Mouse (Mus musculus) midbrain, postnatal 0 days (tissue): ENCODE measurements at regions not wholly inside any gene's neighbourhood (a gene's known extent, or its start where the extent isn't known, plus 50 kb on each side); places are given as distances from the start of the nearest gene placed in this dataset.

ENCODE experiments used
- ATAC-seq: fragments of 200-750 bp; cut with Nextera tagmentation; 2 replicates; pipeline ENCODE4 v1.8.0; 2017; ENCODE audit warnings: moderate number of reproducible peaks, mild to moderate bottlenecking, moderate TSS enrichment, moderate library complexity; ENCODE audit not compliant: low FRiP score
- DNase-seq: peaks from one replicate; pipeline ENCODE4 v3.0.0-alpha.2; 2015; ENCODE audit warnings: low spot score
- H3K27ac ChIP-seq: fragments of 300-500 bp; sonication (generic); 2 replicates; pipeline ENCODE4 v1.5.1; 2014; ENCODE audit warnings: low read depth, mild to moderate bottlenecking, low read length, mixed read lengths
- H3K27me3 ChIP-seq: fragments of 300-500 bp; sonication (generic); 2 replicates; pipeline ENCODE4 v1.6.1; 2014; ENCODE audit warnings: low read length, control low read depth, mixed read lengths; ENCODE audit not compliant: insufficient read depth
- H3K36me3 ChIP-seq: fragments of 300-500 bp; sonication (generic); 2 replicates; pipeline ENCODE4 v1.6.1; 2014; ENCODE audit warnings: low read length, control low read depth, mixed read lengths; ENCODE audit not compliant: insufficient read depth
- H3K4me1 ChIP-seq: fragments of 300-500 bp; sonication (generic); 2 replicates; pipeline ENCODE4 v1.6.1; 2014; ENCODE audit warnings: mild to moderate bottlenecking, control low read depth, antibody characterized with exemption, low read length, mixed read lengths; ENCODE audit not compliant: insufficient read depth
- H3K4me2 ChIP-seq: fragments of 300-500 bp; sonication (generic); 2 replicates; pipeline ENCODE4 v1.6.1; 2014; ENCODE audit warnings: low read depth, mild to moderate bottlenecking, low read length, mixed read lengths; ENCODE audit not compliant: poor library complexity, severe bottlenecking
- H3K4me3 ChIP-seq: fragments of 300-500 bp; sonication (generic); 2 replicates; pipeline ENCODE4 v1.5.1; 2014; ENCODE audit warnings: low read depth, mild to moderate bottlenecking, low read length, moderate library complexity
- H3K9ac ChIP-seq: fragments of 300-500 bp; sonication (generic); replicated peaks from 2 replicates; pipeline ENCODE4 v1.6.1; 2014; ENCODE audit warnings: mild to moderate bottlenecking, low read length, moderate library complexity, mixed read lengths; ENCODE audit not compliant: poor library complexity, severe bottlenecking
- H3K9me3 ChIP-seq: fragments of 300-500 bp; sonication (generic); 2 replicates; pipeline ENCODE4 v1.6.1; 2016; ENCODE audit warnings: low read length, control low read depth
- CTCF ChIP-seq: IDR thresholded peaks from 2 replicates; pipeline ENCODE4 v1.5.1; 2016; ENCODE audit warnings: antibody characterized with exemption, mild to moderate bottlenecking
- WGBS: fragments of 180-500 bp; shearing (Covaris S2); extraction: QIAGEN DNeasy Blood & Tissue Kit; methylation state at CpG from one replicate; pipeline ENCODE4 v1.1.7; 2014; 5-methylcytosine and 5-hydroxymethylcytosine counted together

DNA sequence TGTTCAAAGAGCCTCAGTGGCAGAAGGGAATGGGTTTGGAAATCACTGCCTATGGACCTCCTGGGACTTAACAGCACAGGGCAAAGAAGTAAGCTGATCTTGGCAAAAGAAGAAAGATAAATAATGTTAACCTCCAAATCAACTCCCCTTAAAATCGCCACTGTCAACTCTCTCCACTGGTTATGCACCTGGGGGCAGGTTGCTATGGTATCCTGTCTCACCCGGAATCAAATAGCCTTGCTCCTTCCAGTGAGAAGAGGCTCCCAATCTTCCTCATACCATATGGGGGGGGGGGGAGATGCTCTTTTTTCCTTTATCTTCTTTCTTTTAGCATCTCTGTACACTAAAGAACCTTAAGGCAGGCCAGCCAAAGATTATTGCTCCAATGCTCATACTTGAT lies 135.2 kb upstream of the Klf7 start:
- WGBS, result 21% methylated on average over 2 of the region's 2 CpGs
- no peak for DNase-seq
- no peak for ATAC-seq

DNA sequence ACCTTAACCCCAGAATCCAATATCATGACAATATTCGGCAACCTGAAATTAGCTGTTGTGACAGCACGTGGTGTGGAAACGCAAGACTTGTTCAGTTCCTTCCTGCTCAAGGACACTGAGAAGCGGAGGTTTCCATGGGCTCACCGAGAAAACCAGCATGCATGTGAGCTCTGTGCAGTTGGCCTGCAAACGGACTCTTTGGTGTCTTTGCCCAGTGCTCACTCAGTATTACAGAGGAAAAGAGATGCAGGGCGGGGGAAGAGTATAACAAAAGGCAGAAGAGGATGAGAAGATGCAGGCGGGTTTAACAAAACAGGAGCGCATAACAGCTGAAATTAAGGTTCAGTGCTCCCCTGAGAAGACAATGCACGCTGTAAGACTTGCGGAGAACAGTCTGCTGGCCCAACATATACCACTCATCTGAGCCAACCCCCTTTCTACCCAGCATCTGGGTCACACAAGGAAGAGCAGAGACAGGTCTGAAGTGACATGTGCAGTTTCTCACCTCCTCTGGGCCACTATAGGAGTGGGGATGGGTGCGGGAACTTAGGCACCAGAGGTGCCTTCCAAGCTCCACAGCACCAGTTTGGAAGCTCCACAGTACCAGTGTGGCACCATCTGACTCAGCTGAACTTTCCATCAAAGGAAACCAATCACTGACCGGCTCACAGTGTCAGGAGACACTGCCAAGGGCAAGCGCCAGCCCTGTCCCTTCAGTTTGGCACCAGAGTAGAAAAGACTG lies 133.6 kb upstream of the Klf7 start:
- H3K36me3 ChIP-seq, result no peaks in the 10 kb centered on the region
- H3K9ac ChIP-seq, result no peak overlapping the region
- H3K4me3 ChIP-seq, result no peak overlapping the region
- peak; percentile 68 for ATAC-seq
- H3K4me1 ChIP-seq, result peaks cover 11% of the 10 kb centered on the region; the same call in 1 of the 2 replicates
- DNase-seq, result peak; percentile 64
- H3K27ac ChIP-seq, result no peak overlapping the region; the same call in 1 of the 2 replicates
- WGBS, result 54% methylated on average over 14 of the region's 14 CpGs
- no peaks in the 10 kb centered on the region for H3K9me3 ChIP-seq
- H3K4me2 ChIP-seq, result no peak overlapping the region
- no peaks in the 10 kb centered on the region for H3K27me3 ChIP-seq
- no peak for TF ChIP-seq CTCF

More for the DNA sequence above, 135.2 kb upstream of the Klf7 start:
- TF ChIP-seq CTCF, result no peak
- Histone ChIP-seq H3K9me3 (no peaks in the 10 kb centered on the region), H3K4me2 (no peak overlapping the region), H3K4me3 (no peak overlapping the region), H3K36me3 (no peaks in the 10 kb centered on the region), H3K27ac (no peak overlapping the region), H3K4me1 (peaks cover 11% of the 10 kb centered on the region; the same call in 1 of the 2 replicates), H3K27me3 (no peaks in the 10 kb centered on the region), H3K9ac (no peak overlapping the region)

DNA sequence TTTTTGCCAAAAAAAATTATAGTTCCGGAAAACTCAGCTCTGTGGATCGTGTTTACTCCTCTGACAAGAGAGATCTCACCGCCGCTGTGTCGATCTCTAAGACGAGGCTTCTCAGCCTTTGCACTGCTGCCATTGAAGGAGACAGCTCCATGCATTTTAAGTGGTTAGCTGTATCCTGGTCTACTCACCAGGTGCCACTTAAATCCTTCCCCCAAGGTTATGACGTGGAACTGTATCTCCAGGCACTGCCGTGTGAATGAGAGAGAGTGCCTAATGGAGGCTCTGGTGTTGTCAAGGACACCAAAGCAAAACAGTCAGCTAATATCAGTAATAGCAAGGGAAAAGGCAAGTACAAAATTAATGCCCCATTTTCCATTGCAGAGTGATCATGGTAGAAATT lies 132.6 kb upstream of the Klf7 start:
- H3K27ac ChIP-seq, result no peak overlapping the region
- peak; percentile 19 for DNase-seq
- peaks cover 11% of the 10 kb centered on the region; the same call in 1 of the 2 replicates for H3K4me1 ChIP-seq
- no peak for TF ChIP-seq CTCF
- H3K9ac ChIP-seq, result no peak overlapping the region
- no peaks in the 10 kb centered on the region for H3K36me3 ChIP-seq
- H3K27me3 ChIP-seq, result no peaks in the 10 kb centered on the region
- 53% methylated on average over 8 of the region's 8 CpGs for WGBS
- H3K9me3 ChIP-seq, result no peaks in the 10 kb centered on the region
- no peak for ATAC-seq
- no peak overlapping the region for H3K4me3 ChIP-seq
- no peak overlapping the region for H3K4me2 ChIP-seq

GRCm38 (mm10) chr1:64253996-64254395 lies 131.9 kb upstream of the Klf7 start:
- Histone ChIP-seq H3K36me3 (no peaks in the 10 kb centered on the region), H3K4me2 (no peak overlapping the region), H3K4me3 (no peak overlapping the region), H3K4me1 (peaks cover 11% of the 10 kb centered on the region; the same call in 1 of the 2 replicates), H3K9ac (no peak overlapping the region), H3K9me3 (no peaks in the 10 kb centered on the region), H3K27ac (no peak overlapping the region), H3K27me3 (no peaks in the 10 kb centered on the region)
- 48% methylated on average over 8 of the region's 8 CpGs for WGBS
- ATAC-seq (no peak), DNase-seq (peak; percentile 19)
- TF ChIP-seq CTCF, result no peak

DNA sequence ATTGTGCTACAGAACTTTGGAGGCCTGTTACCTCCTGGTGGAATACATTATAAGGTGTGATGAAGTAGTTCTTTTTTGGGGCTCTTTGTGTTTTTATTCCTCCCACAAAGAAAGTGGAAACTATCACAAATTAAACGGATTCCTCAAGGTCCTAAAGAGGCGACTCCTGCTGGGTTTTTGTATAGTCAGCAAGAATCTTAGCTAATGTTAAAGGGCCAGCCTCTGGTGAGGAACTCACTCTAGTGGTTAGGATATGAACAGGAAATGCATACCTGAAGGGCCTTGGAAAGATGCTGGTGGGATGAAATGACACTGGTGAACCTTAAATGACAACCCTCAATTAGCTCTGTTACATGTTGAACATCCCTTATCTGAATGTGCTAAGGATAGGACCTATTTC lies 120.3 kb upstream of the Klf7 start:
- ATAC-seq (no peak), DNase-seq (no peak)
- no peak for TF ChIP-seq CTCF
- no peak overlapping the region for H3K9ac ChIP-seq
- no peaks in the 10 kb centered on the region for H3K9me3 ChIP-seq
- no peaks in the 10 kb centered on the region for H3K4me1 ChIP-seq
- H3K27ac ChIP-seq, result no peak overlapping the region
- no peak overlapping the region for H3K4me2 ChIP-seq
- no peak overlapping the region for H3K4me3 ChIP-seq
- WGBS, result 47% methylated on average over 2 of the region's 2 CpGs
- no peaks in the 10 kb centered on the region for H3K27me3 ChIP-seq
- H3K36me3 ChIP-seq, result no peaks in the 10 kb centered on the region

GRCm38 (mm10) chr1:64229654-64230053 lies 107.6 kb upstream of the Klf7 start:
- Histone ChIP-seq H3K36me3 (no peaks in the 10 kb centered on the region), H3K4me3 (no peak overlapping the region), H3K4me2 (no peak overlapping the region), H3K27ac (no peak overlapping the region), H3K4me1 (peaks cover 7% of the 10 kb centered on the region), H3K9ac (no peak overlapping the region), H3K9me3 (no peaks in the 10 kb centered on the region), H3K27me3 (no peaks in the 10 kb centered on the region)
- TF ChIP-seq CTCF, result no peak
- DNase-seq, result no peak
- WGBS, result 92% methylated on average over 1 of the region's 1 CpGs
- ATAC-seq, result no peak
